Mouse (Mus musculus): ENCODE data around the gene Ankrd11.
"Not testable (repeated sequence)": the region's sequence is repeated elsewhere in the genome, so short reads cannot be mapped to it uniquely, and the experiment has no call there.

Gene Ankrd11

DNA sequence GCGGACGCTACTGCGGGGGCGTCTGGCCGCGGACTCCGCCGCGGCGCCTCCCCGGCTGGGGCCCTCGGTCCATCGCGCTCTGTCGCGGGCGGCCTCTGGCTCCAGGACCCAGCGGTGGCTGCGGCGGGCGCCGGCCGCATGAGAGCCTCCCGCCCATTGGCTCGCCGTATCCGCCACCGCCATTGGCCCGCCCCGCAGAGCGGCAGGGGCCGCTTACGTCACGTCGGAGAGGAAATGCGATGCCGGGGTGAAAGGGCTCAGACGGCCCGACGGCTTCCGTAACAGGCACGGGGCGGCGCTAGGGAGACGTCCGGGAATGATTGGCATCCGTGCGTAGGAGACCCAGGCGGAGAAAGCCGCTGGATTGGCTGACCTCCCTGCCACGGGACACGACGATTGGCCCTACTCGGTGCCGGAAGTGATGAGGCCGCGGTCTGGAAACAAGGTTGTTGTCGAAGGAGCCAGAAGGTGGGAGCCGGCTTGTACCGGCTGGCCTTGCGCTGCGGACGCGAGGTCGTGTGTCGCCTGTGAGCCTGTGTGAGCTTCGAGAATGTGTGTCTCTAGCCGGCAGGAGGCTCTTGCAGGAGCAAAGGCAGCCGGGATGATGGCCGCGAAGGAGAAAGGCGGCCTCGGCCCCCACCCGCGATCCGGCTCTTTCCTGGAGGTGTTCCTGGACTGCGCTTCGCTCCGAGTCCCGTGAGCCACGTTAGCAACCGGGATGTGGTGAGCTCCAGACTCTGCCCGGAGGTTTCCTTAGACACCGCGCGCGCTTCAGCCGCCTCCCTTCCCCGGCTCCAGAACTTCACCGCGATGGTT is at the start of gene Ankrd11:
Gene Ankrd11, minus strand, starts transcription at position 120 of the 816 bp plus-strand sequence.
- peak; percentile 100 for DNase-seq

DNA sequence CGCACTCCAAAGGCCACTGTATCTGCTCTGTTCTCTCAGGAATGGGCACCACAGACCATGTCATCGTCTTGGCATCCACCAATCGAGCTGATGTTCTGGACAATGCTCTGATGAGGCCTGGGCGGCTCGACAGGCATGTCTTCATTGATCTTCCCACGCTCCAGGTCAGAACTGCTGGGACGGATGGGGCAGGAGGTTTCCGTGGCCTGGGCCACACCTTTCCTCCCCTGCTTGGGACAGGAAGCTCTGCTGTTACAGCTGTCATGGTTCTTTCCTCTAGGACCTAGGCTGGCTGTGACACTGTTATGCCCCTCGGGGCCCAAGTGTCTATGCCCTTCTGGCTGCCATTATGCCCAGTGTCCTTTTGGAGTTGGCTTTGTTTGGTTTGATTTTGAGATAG is 45.2 kb upstream of the Ankrd11 start:
- DNase-seq, result no peak

DNA sequence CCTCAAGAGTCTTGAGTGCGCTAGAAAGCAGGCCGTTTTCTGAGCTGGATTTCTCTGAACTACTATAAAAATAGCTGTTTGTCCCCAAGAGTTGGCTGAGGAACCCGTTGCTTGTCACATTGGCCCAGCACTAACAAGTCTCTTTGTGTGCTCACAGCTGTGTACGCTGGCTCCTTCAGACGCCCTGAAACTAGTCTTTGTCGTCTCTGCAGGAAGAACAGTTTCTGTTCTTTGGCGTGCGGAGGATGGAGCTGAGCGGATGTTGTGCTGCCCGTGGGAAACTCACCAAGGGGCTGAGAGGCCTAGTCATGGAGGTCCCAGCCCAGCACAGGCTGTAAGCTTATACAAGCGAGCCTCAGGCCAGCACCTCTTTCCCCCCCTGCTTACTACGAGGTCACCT is 41.5 kb upstream of the Ankrd11 start:
- DNase-seq, result no peak

DNA sequence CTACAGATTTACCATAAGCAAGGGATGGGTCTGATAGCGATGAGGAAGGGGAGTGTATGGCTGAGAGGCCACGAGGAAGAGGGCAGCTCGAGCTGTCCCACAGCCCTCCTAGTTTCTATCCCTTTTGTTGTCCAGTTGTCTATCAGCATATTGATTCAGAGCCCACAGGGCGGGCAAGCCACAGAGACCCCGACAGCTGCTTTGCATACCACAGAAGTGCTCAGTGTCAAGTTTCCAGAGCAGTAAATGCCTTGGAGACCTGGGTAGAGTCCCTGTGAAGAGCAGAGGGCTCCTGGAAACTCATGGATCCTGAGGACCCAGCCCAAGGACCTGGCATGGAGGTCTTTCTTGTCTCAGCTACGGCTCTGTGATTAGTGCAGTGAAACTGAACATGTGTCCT is 40.9 kb upstream of the Ankrd11 start:
- DNase-seq, result no peak

DNA sequence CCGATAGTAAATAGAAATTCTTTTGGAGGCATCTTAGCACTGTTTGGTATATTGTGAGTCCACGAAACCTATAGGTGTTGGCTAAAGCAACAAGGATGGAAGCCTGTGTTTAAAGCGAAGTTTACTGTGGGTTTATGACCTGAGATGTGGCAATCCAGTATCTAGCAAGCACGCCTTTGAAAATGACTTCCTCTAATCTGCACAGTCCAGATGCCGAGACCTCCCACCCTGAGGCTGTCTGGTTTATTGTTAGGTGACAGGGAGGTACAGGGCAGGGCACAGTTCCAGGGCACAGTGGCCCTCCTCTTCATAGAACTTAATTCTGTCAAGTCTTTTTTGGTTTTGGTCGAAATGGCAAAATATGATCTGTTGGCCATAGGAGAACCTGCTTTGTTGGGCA is 35.1 kb upstream of the Ankrd11 start:
- no peak for DNase-seq

DNA sequence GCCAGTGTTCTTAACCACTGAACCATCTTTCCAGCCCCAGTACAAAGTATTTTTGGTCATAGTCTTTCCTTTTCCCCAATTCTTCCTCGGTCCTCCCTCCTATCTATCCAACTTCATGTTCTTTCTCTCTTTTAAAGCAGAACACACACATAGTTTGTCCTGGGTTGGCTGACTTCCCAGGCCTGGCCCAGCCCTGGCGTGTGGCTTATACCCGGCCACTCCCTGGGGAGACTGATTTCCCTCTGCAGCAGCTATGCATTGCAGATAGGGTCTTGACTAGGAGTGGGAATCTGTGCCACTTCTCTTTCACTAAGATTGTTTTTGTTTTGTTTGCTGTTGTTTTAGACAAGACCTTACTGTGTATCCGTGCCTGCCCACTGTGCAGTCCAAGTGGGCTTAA is 29.1 kb upstream of the Ankrd11 start:
- DNase-seq, result peak; percentile 25

DNA sequence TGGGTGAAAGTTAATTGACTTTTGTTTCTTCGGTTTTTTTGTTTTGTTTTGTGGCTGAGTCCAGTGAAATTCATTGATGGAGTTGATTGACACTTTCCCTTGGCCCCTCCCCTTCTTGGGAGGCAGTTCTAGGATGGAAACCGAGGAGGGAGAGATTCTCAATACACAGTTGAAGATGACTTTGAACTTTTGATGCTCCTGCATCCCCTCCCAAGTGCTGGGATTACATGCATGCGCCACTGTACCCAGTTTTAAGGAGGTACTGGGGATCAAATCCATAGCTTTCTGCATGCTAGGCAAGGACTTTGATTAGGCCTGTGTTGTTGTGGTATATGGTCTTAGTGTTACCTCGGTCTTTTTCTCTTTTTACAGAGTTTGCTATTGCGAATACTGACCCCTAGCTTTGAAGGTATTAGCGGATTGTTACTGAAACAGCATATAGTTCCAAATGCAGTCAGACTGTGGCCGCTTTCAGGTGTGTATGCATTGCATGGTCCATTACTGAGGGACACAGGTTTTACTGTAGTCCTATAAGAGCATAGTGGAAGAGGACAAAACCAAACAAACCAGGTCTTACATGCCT is 24.1 kb upstream of the Ankrd11 start:
- DNase-seq, result peak; percentile 2

DNA sequence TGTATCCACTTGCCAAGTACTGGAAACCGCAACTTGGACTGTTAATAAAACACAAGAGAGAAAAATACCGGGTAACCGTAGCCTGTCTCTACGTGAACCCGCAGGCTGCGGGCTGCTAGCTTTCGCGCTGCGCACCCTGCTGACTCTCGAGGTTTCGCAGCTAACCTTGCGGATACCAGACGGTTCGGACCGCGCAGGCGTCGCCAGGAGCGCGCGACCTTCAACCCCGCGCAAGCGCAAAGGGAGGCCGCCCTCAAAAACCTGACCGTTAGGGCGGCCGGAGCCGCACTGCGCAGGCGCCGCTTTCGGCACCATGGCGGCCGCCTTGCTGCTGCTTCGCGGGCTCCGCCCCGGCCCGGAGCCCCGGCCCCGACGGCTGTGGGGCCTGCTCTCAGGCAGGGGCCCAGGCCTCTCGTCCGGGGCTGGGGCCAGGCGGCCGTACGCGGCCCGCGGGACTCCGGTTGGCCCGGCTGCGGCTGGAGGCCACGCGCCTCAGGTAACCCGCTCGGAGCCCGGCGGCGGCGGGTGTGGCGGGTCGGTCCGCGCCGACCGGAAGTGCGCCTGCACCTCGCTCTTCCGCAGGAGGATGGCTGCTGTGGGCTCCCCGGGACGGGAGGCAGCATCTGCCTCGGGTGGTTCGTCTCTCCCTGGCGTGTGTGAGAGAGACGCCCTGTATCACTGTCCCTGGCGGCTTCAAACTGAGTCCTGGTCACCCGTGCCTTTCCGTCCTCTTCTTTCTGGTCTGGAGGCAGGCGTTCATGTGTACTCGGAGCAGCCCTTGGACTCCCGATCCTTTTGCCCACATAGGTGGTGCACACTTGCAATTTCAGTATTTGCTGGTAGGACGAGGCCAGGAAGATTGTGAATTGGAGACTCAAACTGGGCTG is 23.4 kb upstream of the Ankrd11 start:
- peak; percentile 96 for DNase-seq

DNA sequence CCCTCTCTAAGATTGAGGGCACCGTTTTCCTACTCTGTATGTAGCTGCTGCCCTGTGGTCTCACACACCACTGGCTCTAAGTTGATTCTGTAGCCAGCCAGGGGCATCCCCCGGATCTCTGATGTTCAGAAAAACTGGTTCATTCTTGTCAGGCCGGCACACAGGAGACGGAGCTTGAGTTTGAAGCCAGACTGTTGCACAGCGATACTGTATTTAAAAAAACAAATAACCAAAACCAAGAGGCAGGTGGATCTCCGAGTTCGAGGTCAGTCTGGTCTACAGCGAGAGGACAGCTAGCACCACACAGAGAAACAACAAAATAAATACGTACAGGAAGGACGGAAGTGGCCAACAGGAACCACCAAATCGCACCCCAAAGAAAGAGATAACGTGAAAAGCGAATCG is 22.7 kb upstream of the Ankrd11 start:
- DNase-seq, result peak; percentile 36

DNA sequence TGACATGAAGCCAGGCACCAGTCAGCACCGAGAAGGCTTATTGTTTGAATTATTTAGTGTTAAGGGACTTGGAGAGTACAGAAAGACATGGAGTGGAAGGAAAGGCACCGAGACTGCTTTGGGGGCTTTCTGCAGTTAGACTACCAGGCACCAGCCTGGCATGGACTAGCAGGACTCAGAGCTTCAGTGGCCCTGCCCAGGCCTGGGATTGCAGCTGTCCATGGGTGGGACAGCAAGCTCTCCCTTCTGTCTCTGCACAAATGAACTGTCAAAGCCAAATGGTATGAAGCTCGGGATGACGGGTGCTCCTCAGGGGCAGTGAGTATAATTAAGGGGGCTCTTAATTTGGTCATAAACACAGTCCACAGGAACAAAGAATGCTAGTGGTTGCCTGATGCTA is 22.0 kb upstream of the Ankrd11 start:
- no peak for DNase-seq

DNA sequence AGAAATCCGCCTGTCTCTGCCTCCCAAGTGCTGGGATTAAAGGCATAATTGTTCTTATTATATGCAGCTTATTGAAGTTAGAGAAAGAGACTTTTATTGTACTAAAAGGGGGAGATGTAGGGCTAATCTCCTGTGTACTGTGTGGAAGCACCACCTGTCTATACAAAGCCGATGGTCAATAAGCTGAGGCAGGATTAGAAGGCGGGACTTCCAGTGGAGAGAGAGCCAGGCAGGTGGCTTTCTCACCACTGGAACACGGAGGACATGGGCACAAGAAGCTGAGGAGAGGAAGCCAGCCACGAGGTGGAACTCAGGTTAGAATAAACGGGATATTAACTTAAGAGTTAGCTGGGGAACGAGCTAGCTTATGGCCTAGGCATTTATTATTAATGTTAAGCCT is 20.6 kb upstream of the Ankrd11 start, which contains the start of gene Spg7:
Gene Spg7, plus strand, starts transcription at position 222 of the 400 bp plus-strand sequence.
- DNase-seq, result no peak

DNA sequence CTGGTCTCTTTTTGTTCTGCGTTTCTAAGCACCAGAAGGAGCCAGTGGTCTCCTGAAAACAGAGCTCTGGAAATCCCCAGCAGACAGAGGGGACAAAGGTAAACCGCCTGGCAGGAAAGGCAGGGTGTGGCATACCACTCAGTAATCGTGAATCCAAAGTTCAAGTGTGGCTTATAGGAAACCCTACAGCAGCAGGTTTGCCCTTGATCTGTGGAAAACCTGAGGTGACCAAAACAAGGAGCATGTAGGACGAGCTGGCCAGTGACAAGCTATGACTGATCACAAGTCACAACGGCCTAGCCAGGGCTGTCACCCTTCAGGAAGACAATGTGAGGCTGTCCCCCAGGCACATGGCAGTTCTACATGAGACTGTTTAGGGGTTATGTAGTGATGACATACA is 9.4 kb upstream of the Ankrd11 start:
- DNase-seq, result no peak

DNA sequence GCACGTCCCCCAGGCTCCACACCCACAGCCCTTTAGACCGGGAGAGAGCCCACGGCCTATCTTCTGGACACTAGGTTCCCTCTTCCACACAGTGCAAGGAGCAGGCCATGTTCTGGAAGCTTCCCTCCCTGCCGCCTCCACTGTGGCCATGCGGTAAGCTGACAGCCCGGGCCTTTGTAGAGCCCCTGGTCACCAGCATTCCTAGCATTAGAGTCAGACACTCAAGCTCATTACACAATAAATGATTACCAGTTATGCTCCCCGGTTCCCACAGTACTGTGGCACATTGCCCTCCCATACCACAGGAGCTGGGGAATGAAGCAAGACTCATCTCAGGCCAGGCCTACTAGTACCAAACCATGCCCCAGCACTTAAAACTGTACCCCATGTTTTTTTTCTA is 6.3 kb upstream of the Ankrd11 start:
- DNase-seq, result peak; percentile 40

DNA sequence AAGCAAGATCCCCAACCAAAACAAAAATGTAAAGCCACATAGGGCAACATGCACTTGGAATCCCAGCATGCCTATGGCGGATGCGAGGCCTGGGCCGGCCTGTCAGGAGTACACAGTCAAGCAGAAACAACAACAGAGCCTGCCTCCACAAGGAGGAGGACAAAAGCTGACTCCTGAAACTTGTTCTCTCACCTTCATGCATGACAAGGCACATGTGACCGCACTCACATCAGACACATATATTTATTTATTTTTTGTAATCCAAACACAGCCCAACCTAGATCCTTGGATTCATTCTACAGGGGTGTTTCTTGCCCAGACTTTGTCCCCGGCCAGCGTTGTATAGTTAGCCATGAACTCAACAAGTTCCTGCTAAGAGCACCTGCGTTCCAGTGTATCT is 5.8 kb upstream of the Ankrd11 start:
- no peak for DNase-seq

DNA sequence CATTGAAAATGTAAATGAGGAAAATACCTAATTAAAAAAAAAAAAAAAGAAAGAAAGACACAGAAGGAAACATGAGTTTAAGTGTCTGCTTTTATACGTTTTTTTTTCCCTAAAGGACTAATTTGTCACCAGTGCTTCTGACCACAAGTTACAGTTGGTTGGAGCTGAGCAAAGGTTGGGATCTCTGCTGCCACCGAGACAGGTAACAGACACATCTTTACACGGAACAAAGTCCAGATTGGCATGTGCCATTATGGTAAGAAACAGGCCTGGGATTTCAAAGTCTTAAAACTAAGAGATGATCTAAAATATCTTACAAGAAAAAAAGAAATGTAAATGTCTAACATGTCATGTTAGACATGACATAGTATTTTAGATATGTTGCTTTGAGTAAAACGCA is 4.6 kb upstream of the Ankrd11 start:
- no peak for DNase-seq

DNA sequence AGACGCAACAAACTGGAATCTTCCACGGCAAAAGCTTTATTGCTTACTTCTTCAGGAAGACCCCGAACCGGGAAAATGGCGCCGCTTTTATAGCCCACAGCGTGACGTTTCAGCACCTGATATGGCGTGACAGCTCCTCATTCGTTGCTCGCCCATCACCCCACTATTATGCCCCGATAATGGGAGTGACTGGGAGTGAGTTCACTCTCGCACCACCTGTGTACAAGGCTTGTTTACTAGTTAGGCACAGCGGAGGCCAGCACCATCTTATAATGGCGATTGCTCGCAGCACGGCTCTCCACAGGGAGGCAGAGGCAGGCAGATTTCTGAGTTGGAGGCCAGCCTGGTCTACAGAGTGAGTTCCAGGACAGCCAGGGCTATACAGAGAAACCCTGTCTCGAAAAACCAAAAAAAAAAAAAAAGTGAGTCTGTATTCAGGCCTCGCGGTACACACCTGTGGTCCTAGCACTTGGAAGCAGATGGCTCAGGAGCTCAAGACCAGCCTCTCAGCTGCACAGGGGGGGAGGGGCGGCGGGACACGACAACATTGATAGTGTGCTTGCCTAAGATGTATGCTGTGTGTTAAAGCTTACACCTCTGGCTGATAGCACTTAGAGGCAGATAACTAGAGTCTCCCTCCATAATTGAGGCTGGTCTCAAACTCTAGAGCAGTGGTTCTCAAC is 2.8 kb upstream of the Ankrd11 start:
- not testable (repeated sequence) for DNase-seq

DNA sequence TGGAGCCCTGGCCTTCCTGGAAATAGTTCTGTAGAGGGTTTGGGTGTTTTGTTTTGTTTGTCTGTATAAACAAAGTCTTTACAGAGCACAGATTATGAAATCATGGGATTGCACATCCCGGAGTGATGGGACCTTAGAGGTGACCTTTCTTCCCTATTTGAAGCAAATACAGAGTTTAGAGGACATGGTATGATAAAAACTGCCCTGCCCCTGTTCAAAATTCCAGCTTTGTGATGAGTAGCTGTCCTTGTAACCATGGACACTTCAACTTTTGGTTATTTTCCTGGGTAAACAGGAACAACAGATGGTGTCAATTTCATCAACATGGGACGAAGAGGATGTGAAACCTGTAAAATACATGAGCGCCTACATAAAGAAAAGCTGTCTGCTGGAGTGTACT is 1.9 kb upstream of the Ankrd11 start:
- peak; percentile 62 for DNase-seq

DNA sequence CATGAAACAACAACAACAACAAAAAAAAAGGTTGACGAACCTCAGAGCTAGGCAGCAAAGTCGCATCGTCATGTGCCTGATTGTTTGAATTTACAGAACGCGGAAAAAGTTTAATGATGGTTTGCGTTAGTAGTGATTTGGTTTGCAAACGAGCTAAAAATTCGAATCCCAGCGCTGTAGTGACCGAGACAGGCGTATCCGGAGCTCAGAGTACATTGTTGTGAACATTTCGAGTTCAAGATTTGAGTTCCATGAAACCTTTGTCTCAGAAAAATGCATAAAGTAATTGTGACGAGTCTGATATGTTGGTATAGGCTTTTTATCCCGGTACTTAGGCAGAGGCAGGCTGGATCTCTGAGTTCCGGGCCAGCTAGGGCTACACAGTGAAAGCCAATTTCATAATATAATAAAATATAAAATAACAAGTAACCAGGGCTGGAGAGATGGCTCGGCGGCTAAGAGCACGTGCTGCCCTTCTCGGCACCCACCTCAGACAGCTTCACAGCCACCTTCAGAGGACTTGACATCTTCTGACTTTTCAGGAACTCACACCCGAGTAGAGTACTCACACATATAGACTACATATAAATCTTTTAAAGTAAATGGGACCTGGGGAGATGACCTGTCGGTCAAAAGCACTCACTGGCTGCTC is 1.0 kb upstream of the Ankrd11 start:
- no peak for DNase-seq

DNA sequence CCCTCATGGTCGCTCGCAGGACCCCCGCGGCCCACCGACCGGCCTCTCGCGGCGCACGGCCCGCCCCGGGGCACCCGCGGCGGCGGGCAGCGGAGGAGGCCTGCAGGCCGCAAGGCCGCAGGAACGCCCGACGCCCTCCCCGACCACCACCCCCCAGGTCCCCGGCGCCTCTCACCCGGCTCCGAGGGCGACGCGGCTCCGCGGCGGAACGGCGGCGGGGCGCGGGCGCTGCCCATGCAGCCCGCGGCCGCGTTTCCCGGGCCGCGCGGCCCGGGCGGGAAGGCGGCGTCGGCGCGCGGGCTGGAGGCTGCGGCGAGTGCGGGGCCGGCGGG is 337 bp downstream of the Ankrd11 start:
- no peak for DNase-seq

DNA sequence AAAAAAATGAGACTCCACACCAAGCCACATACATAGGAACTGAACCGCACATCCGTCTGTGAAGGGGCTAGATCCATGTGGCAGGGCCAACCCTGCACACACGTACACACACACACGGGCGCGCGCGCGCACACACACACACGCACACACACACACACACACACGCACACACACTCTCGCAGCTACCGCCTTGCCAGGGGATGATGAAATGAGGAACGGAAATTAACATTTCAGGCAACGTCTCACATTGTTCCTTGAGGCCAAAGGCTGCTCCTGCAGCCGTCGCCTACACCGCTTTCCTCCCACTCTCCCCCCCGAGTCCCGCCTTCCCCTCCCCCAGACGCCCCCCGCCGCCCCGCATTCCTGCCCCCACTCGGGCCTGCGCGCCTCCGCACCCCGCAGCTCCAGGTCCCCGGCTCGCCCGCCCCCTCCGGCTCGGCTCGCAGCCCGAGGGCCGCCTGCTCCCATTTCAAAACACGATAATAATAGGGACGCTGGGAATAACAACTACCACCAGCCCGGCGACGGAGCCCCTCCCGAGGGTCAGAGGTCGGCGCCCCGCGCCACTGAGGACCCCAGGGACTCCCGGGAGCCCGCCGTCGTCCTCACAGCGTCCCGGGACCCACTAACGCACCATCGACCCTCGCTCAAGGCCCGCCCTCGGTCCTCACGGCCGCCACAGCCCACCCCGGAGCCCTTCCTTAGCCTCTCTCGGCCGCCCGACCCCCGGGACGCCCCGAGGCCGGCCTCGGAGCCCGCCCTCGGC is 886 bp downstream of the Ankrd11 start:
- peak; percentile 83 for DNase-seq

DNA sequence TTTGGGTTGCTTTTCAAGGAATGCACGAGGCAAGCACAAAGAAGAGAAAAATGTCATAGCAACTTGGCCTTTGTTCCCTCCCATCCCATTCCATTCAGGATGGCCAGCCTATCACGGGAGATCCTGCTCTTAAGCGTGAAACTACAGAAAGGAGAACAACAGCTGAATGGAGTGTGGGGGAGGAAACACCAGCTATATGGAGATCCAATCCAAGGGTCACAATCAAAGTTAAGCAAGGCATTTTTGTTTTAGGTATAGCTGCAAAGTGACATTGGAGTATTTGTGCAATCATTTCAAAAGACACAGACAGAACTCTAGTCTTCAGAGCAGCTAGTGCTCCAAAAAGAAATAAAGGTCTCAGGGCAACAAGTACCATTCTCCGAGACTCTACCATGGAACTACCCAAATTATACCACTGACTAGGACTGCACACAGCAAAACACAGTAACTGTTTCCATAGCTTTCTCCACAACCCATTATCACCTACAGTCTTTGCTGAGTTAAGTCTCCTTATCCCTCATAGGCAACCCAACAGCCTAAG is 1.9 kb downstream of the Ankrd11 start:
- no peak for DNase-seq
